Mouse (Mus musculus): ENCODE measurements around the gene Cep128.

DNA sequence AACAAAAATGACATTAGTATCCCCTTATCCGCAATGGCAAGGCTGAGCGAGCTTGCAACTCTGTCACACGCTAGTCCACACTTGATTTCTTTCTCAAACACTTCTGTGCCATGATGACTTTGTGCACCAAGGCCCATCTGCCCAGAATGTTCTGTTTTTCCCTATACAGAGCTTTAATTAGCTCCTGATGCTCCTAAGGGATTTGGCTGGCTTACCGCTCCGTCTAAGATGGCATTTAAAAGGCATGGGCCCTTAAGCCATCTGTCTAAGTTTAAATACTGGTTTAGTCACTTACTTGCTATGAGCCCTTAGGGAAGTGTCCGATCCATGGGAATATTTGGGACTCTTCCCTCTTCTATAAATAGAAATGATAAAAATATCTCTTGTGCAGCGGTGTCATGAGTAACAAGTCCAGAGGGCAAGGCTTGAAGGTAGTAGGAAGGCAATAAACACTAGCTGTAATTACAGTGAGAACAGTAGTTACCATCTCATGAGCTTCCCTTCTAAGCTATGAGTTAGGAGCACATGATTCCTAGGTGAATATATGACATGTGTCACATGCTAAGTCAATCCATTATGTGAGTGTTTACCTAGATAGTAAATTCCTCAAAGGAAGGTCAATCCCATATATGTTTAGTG is 343.8 kb downstream of the Cep128 start:
- TF ChIP-seq CTCF (IDR thresholded peaks at IDR 0.05; ENCODE audit: insufficient read depth, low read depth, low read length) (no peak), POLR2A (IDR thresholded peaks at IDR 0.05; ENCODE audit: insufficient read depth, low read depth, low read length) (no peak)
